ENCODE assay signal across 2 mouse cellular contexts in the genomic region with DNA sequence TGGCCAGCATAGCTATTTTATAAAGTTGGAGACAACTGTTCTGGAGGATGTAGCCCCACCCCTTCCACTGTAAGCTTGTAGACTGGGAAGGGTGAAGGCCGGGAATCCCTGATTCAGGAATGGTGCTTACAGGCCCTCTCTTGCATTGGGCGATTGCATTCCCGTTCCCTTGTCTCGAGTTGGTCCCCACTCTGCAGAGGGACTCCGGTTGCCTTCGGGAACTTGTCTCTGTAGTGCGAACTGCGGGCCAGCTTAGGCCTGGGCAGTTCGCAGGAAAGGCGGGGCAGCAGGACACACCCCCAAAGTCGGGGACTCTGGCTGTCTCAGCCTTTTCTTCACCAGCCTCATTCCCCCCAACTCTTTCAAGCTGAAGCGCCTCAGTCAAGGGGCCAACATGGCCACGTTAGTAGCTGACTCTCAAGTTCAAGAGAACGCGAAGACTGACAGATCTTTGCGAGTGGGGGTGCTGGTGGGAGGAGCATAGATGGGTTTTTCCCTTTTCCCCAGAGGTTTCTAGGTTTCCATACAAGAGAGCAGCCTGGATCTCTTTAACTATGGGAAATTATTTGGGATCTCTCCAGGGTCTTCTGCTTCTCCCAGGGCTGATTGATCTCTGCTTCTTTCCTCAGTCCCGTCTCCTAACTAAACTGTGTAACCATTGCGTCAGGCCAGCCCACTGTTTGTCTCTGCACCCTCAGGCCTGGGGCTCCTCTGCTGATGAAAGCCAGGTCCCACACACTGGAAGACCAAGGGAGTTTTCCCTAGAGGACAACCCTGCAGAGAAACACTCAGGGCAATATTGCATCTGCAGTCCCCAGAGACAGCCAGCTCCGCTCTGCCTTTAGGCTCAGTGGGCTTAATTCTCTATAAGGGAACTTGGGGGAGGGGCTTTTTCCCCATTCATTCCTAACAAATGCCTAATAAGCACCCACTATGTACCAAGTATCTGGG.
TF ChIP-seq lines count a peak whose summit lies in the region.

No protein-coding gene starts in this region.

TF ChIP-seq in C2C12, 6 proteins besides CTCF, POLR2A, EP300 and RAD21:
- TF ChIP-seq MAX (IDR thresholded peaks at IDR 0.05) (no peak), MYOG (IDR thresholded peaks at IDR 0.05; ENCODE audit: control insufficient read depth, extremely low read depth, insufficient read length) (no peak), CEBPB (IDR thresholded peaks at IDR 0.05; ENCODE audit: low read depth) (no peak), USF1 (IDR thresholded peaks at IDR 0.05; ENCODE audit: low read depth) (no peak)

TF ChIP-seq in MEL, 35 proteins besides CTCF, POLR2A, EP300 and RAD21:
- TF ChIP-seq MEF2A (IDR thresholded peaks at IDR 0.05; ENCODE audit: extremely low read depth, insufficient replicate concordance, low read depth, low read length, poor library complexity, severe bottlenecking) (no peak), ZC3H11A (IDR thresholded peaks at IDR 0.05; ENCODE audit: low read depth, low read length) (no peak), HCFC1 (IDR thresholded peaks at IDR 0.05; ENCODE audit: low read depth, low read length) (no peak; the same call in 1 of the 2 replicates), GATA1 (IDR thresholded peaks at IDR 0.05; ENCODE audit: low read depth, low read length) (no peak), MYC (IDR thresholded peaks at IDR 0.05; ENCODE audit: low read depth, low read length) (no peak), TAL1 (IDR thresholded peaks at IDR 0.05; ENCODE audit: low read length) (no peak), MAX (IDR thresholded peaks at IDR 0.05; ENCODE audit: low read length) (no peak), RCOR1 (IDR thresholded peaks at IDR 0.05; ENCODE audit: low read depth, low read length) (0 out of 2 replicates have a peak, but pooled peaks have one; percentile 20), SMC3 (IDR thresholded peaks at IDR 0.05; ENCODE audit: low read depth, low read length) (peak; percentile 4; the same call in 1 of the 2 replicates), UBTF (IDR thresholded peaks at IDR 0.05; ENCODE audit: borderline replicate concordance, insufficient read depth, low read depth, low read length) (no peak; the same call in 1 of the 2 replicates), ZKSCAN1 (IDR thresholded peaks at IDR 0.05; ENCODE audit: low read depth, low read length) (no peak), ZMIZ1 (IDR thresholded peaks at IDR 0.05; ENCODE audit: low read depth, low read length) (peak; percentile 54; the same call in 1 of the 2 replicates), USF2 (IDR thresholded peaks at IDR 0.05; ENCODE audit: borderline replicate concordance in 1 of 2, insufficient read depth in 1 of 2, low read depth in 1 of 2, low read length in 2 of 2) (no peak), TCF12 (IDR thresholded peaks at IDR 0.05; ENCODE audit: low read depth, low read length) (peak; percentile 24; the same call in 1 of the 2 replicates), JUND (IDR thresholded peaks at IDR 0.05; ENCODE audit: low read depth, low read length) (no peak), CHD1 (IDR thresholded peaks at IDR 0.05; ENCODE audit: low read depth, low read length) (peak; percentile 32; the same call in 1 of the 2 replicates), BHLHE40 (IDR thresholded peaks at IDR 0.05; ENCODE audit: borderline replicate concordance, low read depth, low read length) (no peak), ETS1 (IDR thresholded peaks at IDR 0.05; ENCODE audit: low read depth, low read length) (no peak), KAT2A (conservative IDR thresholded peaks at IDR 0.05; ENCODE audit: low read depth, low read length) (no peak; the same call in 1 of the 2 replicates), POLR2AphosphoS5 (IDR thresholded peaks at IDR 0.05; ENCODE audit: borderline replicate concordance, low read depth, low read length) (peak; percentile 79; the same call in 1 of the 2 replicates), USF1 (IDR thresholded peaks at IDR 0.05; ENCODE audit: low read depth, low read length) (0 out of 2 replicates have a peak, but pooled peaks have one; percentile 4), NELFE (IDR thresholded peaks at IDR 0.05; ENCODE audit: low read depth, low read length) (peak; percentile 25), ELF1 (IDR thresholded peaks at IDR 0.05; ENCODE audit: low read depth, low read length) (no peak), CHD2 (IDR thresholded peaks at IDR 0.05; ENCODE audit: low read length) (0 out of 2 replicates have a peak, but pooled peaks have one; percentile 15), E2F4 (IDR thresholded peaks at IDR 0.05; ENCODE audit: borderline replicate concordance, low read depth, low read length) (no peak), SIN3A (IDR thresholded peaks at IDR 0.05; ENCODE audit: low read length) (peak; percentile 17; the same call in 1 of the 2 replicates), MXI1 (IDR thresholded peaks at IDR 0.05; ENCODE audit: low read depth, low read length) (peak; percentile 35; the same call in 1 of the 2 replicates), MAFK (IDR thresholded peaks at IDR 0.05; ENCODE audit: borderline replicate concordance, low read depth, low read length) (no peak), ZNF384 (IDR thresholded peaks at IDR 0.05; ENCODE audit: low read depth, low read length) (no peak), MAZ (IDR thresholded peaks at IDR 0.05; ENCODE audit: low read depth, low read length) (peak; percentile 78; the same call in 1 of the 2 replicates), TBP (IDR thresholded peaks at IDR 0.05; ENCODE audit: low read depth, low read length) (no peak), GABPA (IDR thresholded peaks at IDR 0.05; ENCODE audit: low read depth, low read length) (no peak), POLR2AphosphoS2 (IDR thresholded peaks at IDR 0.05; ENCODE audit: low read length) (peak; percentile 8; the same call in 1 of the 2 replicates), MYB (IDR thresholded peaks at IDR 0.05; ENCODE audit: low read depth, low read length) (0 out of 2 replicates have a peak, but pooled peaks have one; percentile 1), NRF1 (IDR thresholded peaks at IDR 0.05; ENCODE audit: insufficient read depth, low read depth, low read length, poor library complexity, severe bottlenecking) (no peak)
